Mouse (Mus musculus) retina, postnatal 1 day (tissue): Measurements from ENCODE around the gene Mtfr2.

ENCODE experiments used
- DNase-seq: peaks from one replicate; pipeline ENCODE4 v3.0.0-alpha.2; 2012

Mtfr2 gene

DNA sequence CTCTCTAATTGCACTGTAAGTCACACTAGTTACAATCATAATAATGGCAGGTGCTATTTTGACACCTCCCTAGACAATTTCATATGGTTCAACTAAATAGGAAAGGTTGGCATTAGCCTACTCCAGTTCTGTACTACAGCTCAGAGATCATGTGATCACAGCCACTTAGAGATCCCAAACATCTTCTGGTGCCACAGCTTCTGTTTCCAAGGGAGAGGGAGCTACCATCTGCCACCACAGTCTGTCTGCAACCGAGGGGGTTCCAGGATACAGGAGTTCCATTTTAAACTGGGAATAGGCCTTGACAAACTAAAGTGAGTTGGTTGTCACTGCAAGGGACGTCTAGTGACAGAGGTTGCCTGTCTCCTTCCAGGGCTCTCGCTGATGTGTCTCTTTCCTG is 33.2 kb downstream of the Mtfr2 start:
- no peak for DNase-seq

DNA sequence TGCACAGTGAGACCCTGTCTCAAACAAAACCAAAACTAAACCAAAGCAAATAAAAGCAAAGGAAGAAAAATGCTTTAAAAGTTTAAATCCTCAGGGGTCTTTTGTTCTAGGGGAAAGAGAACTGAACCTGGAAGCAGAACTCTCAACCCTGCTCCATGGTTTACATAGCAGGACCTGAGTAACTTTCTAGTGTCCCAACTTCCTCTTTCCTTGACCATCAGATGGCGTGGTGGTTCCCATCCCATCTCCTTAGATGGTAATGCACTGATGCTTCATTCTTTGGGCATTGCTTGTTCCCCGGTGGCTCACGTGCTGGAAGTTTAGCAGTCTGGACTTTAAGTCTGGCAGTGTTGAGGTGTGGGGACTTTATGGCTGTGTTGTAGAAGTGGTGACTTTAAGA is 33.8 kb downstream of the Mtfr2 start:
- no peak for DNase-seq

DNA sequence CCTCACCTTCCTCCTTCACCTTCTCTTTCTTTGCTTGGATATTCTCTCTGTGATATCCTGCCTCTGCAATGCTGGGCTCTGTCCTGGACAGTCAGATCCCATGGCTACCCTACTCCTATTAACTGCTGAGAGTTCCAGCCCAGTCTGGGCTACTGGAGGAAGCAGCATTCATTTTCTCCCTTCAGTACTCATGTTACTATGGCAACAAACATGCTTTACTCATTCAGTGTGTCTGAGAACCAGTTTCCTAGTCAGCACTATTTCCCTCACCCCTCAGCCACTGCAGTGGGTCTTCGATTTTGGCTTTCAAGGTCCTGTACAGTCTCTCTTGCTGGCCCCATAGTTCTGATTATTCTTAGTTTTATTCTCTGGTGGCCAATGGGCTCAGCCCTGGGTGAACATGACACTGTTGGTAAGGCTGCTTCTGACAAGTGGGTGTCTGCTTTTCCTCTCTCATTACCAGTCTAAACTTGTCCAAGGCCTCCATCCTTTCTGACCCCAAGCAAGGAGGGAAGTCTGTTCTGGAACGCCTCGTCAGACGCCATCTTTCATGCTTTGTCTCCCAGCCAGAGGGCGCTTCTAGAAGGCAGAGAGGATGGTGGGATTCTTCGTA is 35.3 kb downstream of the Mtfr2 start:
- DNase-seq: peak; percentile 11

DNA sequence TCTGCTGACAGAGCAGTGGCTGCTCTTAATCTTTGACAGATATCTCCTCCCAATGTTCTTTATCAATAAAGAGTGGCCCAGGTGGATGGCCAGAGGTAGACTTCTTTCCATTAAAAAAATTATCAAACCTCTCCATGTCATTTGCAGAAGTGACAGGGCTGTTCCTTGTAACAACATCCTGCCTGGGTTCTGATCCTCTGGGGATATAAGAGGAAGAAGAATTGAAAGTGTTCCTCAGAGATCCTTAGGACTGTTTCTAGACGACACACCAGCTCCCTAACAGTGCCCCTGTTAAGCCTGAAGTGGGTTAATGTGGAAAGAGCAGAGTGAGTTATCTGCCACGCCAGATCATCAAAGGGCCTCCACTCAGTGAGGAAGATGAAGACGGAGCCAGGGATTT is 43.0 kb downstream of the Mtfr2 start:
- DNase-seq: no peak

- DNase-seq: no peak
Measured at GRCm38 (mm10) chr10:20394815-20395214, 47.2 kb downstream of the Mtfr2 start.

- no peak for DNase-seq
Measured at GRCm38 (mm10) chr10:20395778-20396177, 48.2 kb downstream of the Mtfr2 start.

- no peak for DNase-seq
Measured at GRCm38 (mm10) chr10:20398224-20398623, 50.7 kb downstream of the Mtfr2 start.

- no peak for DNase-seq
Measured at GRCm38 (mm10) chr10:20398641-20399390, 51.2 kb downstream of the Mtfr2 start.

- DNase-seq: no peak
Measured at GRCm38 (mm10) chr10:20400406-20400805, 52.8 kb downstream of the Mtfr2 start.

GRCm38 (mm10) chr10:20402941-20403340 is 55.4 kb downstream of the Mtfr2 start:
- no peak for DNase-seq

GRCm38 (mm10) chr10:20405471-20405870 is 57.9 kb downstream of the Mtfr2 start:
- peak; percentile 64 for DNase-seq

GRCm38 (mm10) chr10:20408336-20408735 is 60.8 kb downstream of the Mtfr2 start:
- no peak for DNase-seq

GRCm38 (mm10) chr10:20409181-20409580 is 61.6 kb downstream of the Mtfr2 start:
- no peak for DNase-seq
